Mouse (Mus musculus): ENCODE data around the gene Otulinl. TPM values are rescaled to one million over a fixed set of nuclear protein-coding genes. Genes with fewer than 3 reads are reported as not detected.
"Not testable (repeated sequence)": the region's sequence is repeated elsewhere in the genome, so short reads cannot be mapped to it uniquely, and the experiment has no call there.

The Otulinl gene
- total and polyA plus RNA-seq, 3 experiments: 0.84 to 2.5 (median 1.7) TPM

- in situ Hi-C loops (cut with MboI; ENCODE audit: low pct_ligation_motif_present, low pct_unique_long_range_greater_than_20kb, low sequenced_read_pairs) (no loop called here), dilution Hi-C loops (cut with MboI; ENCODE audit: extremely low pct_ligation_motif_present, extremely low pct_unique_long_range_greater_than_20kb, low sequenced_read_pairs) (no loop called here)
- no peaks in the 10 kb centered on the region for H3K79me2 ChIP-seq (replicated peaks; ENCODE audit: control insufficient read depth, extremely low read depth, insufficient read depth, poor library complexity, severe bottlenecking)
- DNase-seq (ENCODE audit: extremely low read depth): no peak
- no peaks in the 10 kb centered on the region for H3K9me3 ChIP-seq (replicated peaks; ENCODE audit: low read length)
- H3K36me3 ChIP-seq (replicated peaks in 1 of 2; ENCODE audit: control insufficient read depth in 1 of 2, insufficient read depth in 1 of 2, low read length in 1 of 2): no peaks in the 10 kb centered on the region
- TF ChIP-seq MAFK (IDR thresholded peaks at IDR 0.05; ENCODE audit: insufficient replicate concordance, low read length) (no peak), TCF12 (IDR thresholded peaks at IDR 0.05; ENCODE audit: low read depth, low read length) (no peak), RCOR1 (conservative IDR thresholded peaks at IDR 0.05; ENCODE audit: low read depth, low read length) (no peak), ZNF384 (IDR thresholded peaks at IDR 0.05; ENCODE audit: low read depth, low read length) (no peak), POLR2A (IDR thresholded peaks at IDR 0.05; ENCODE audit: low read depth, low read length) (no peak), SIN3A (IDR thresholded peaks at IDR 0.05; ENCODE audit: low read length) (no peak), IRF4 (IDR thresholded peaks at IDR 0.05; ENCODE audit: low read depth, low read length) (no peak), KAT2A (IDR thresholded peaks at IDR 0.05; ENCODE audit: insufficient replicate concordance, low read length) (no peak), RAD21 (IDR thresholded peaks at IDR 0.05; ENCODE audit: low read depth, low read length) (no peak), PAX5 (IDR thresholded peaks at IDR 0.05; ENCODE audit: low read length) (no peak), ETS1 (conservative IDR thresholded peaks at IDR 0.05; ENCODE audit: low read depth, low read length) (no peak), CHD1 (IDR thresholded peaks at IDR 0.05; ENCODE audit: low read depth, low read length) (no peak), MAX (IDR thresholded peaks at IDR 0.05; ENCODE audit: low read length) (no peak), ZMIZ1 (IDR thresholded peaks at IDR 0.05; ENCODE audit: low read depth, low read length) (no peak), TBP (conservative IDR thresholded peaks at IDR 0.05; ENCODE audit: low read depth, low read length) (no peak), MYC (IDR thresholded peaks at IDR 0.05; ENCODE audit: low read depth, low read length) (no peak)
- H3K27ac ChIP-seq (ENCODE audit: insufficient read depth, low read depth): no peak overlapping the region
- H3K4me2 ChIP-seq (ENCODE audit: insufficient read depth, low read depth, poor library complexity, severe bottlenecking): no peak overlapping the region
- H3K4me1 ChIP-seq (ENCODE audit: control insufficient read depth in 1 of 2, insufficient read depth in 2 of 2): peaks cover 2 to 22% of the 10 kb centered on the region in 2 experiments; a peak in 3 of 4 replicates
- H3K4me3 ChIP-seq (replicated peaks in 1 of 3; ENCODE audit: low read depth in 2 of 3, low read length in 2 of 3, poor library complexity in 1 of 3): no peak overlapping the region
- H3K9ac ChIP-seq (ENCODE audit: insufficient read depth, low read depth): no peak overlapping the region
- no peaks in the 10 kb centered on the region for H3K27me3 ChIP-seq (replicated peaks)
These were observed 42.9 kb upstream of the Otulinl start for GRCm38 (mm10) chr15:27724298-27724697.

GRCm38 (mm10) chr15:27723746-27724145, 42.4 kb upstream of the Otulinl start:
- no peaks in the 10 kb centered on the region for H3K9me3 ChIP-seq (replicated peaks; ENCODE audit: low read length)
- H3K4me3 ChIP-seq (replicated peaks in 1 of 3; ENCODE audit: low read depth in 2 of 3, low read length in 2 of 3, poor library complexity in 1 of 3): no peak overlapping the region
- DNase-seq (ENCODE audit: extremely low read depth): no peak
- H3K79me2 ChIP-seq (replicated peaks; ENCODE audit: control insufficient read depth, extremely low read depth, insufficient read depth, poor library complexity, severe bottlenecking): no peaks in the 10 kb centered on the region
- H3K9ac ChIP-seq (ENCODE audit: insufficient read depth, low read depth): no peak overlapping the region
- in situ Hi-C loops (cut with MboI; ENCODE audit: low pct_ligation_motif_present, low pct_unique_long_range_greater_than_20kb, low sequenced_read_pairs): no loop called here
- H3K36me3 ChIP-seq (replicated peaks in 1 of 2; ENCODE audit: control insufficient read depth in 1 of 2, insufficient read depth in 1 of 2, low read length in 1 of 2): no peaks in the 10 kb centered on the region
- TF ChIP-seq SIN3A (IDR thresholded peaks at IDR 0.05; ENCODE audit: low read length): no peak
- TF ChIP-seq RAD21 (IDR thresholded peaks at IDR 0.05; ENCODE audit: low read depth, low read length): no peak
- no peak for TF ChIP-seq JUN (IDR thresholded peaks at IDR 0.05; ENCODE audit: insufficient read depth, low read depth, low read length)
- TF ChIP-seq ZC3H11A (IDR thresholded peaks at IDR 0.05; ENCODE audit: low read depth, low read length): no peak
- TF ChIP-seq HCFC1 (IDR thresholded peaks at IDR 0.05; ENCODE audit: low read depth, low read length): no peak
- TF ChIP-seq UBTF (IDR thresholded peaks at IDR 0.05; ENCODE audit: low read depth, low read length): no peak
- TF ChIP-seq BHLHE40 (IDR thresholded peaks at IDR 0.05; ENCODE audit: low read depth, low read length): no peak
- no peak overlapping the region for H3K4me2 ChIP-seq (ENCODE audit: insufficient read depth, low read depth, poor library complexity, severe bottlenecking)
- dilution Hi-C loops (cut with MboI; ENCODE audit: extremely low pct_ligation_motif_present, extremely low pct_unique_long_range_greater_than_20kb, low sequenced_read_pairs): no loop called here
- H3K27me3 ChIP-seq (replicated peaks): no peaks in the 10 kb centered on the region
- H3K4me1 ChIP-seq (ENCODE audit: control insufficient read depth in 1 of 2, insufficient read depth in 2 of 2): peaks cover 2 to 22% of the 10 kb centered on the region in 2 experiments; a peak in 3 of 4 replicates
- H3K27ac ChIP-seq (ENCODE audit: insufficient read depth, low read depth): no peak overlapping the region

DNA sequence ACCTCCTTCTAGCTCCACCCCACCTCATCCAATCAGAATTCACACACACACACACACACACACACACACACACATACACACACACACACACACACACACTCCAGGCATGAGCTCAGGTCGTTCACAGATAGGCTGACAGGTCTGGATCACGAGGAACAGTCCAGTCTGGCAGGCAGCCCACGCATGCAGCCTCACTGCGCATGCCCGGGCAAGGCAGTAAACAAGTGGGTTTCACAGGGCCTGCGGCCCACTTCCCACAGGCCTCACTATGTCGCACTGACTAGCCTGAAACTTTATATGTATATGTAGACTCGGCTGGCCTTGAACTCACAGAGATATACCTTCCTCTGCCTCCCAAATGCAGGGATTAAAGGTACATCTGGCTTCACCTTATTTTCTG, 38.9 kb upstream of the Otulinl start:
- peaks cover 2 to 13% of the 10 kb centered on the region in 2 experiments; a peak in 3 of 4 replicates for H3K4me1 ChIP-seq (ENCODE audit: control insufficient read depth in 1 of 2, insufficient read depth in 2 of 2)
- H3K9ac ChIP-seq (ENCODE audit: insufficient read depth, low read depth); dilution Hi-C loops (cut with MboI; ENCODE audit: extremely low pct_ligation_motif_present, extremely low pct_unique_long_range_greater_than_20kb, low sequenced_read_pairs); H3K4me2 ChIP-seq (ENCODE audit: insufficient read depth, low read depth, poor library complexity, severe bottlenecking); H3K27me3 ChIP-seq (replicated peaks); H3K4me3 ChIP-seq (replicated peaks in 1 of 3; ENCODE audit: low read depth in 2 of 3, low read length in 2 of 3, poor library complexity in 1 of 3); DNase-seq (ENCODE audit: extremely low read depth); H3K36me3 ChIP-seq (replicated peaks in 1 of 2; ENCODE audit: control insufficient read depth in 1 of 2, insufficient read depth in 1 of 2, low read length in 1 of 2); H3K79me2 ChIP-seq (replicated peaks; ENCODE audit: control insufficient read depth, extremely low read depth, insufficient read depth, poor library complexity, severe bottlenecking); in situ Hi-C loops (cut with MboI; ENCODE audit: low pct_ligation_motif_present, low pct_unique_long_range_greater_than_20kb, low sequenced_read_pairs); H3K27ac ChIP-seq (ENCODE audit: insufficient read depth, low read depth); H3K9me3 ChIP-seq (replicated peaks; ENCODE audit: low read length): not testable (repeated sequence)
